Mouse (Mus musculus): Measurements from ENCODE around the gene Ubac2. TPM values are rescaled to one million over a fixed set of nuclear protein-coding genes. Genes with fewer than 3 reads are reported as not detected.

The Ubac2 gene
- polyA plus RNA-seq, 1 experiment from 2014 or later = 72.9 TPM

DNA sequence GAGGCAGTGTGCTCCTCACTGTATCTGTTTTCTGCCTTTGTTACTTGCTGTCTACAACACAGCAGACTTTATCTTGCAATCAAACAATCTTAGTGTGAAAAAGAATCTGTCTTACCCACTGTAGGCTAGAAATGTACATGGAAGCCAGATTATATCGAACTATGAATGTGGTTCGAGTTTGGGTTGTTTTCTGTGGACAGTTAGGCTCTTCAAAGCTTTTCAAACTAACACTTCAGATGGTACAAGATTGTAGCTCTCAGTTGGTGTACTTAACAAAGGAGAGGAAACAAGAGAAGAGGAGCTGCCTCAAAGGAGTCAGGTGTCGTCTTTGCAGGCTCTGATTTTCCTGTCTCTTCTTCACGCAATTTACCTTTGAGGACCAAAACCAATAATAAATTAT, 109.3 kb downstream of the Ubac2 start:
- WGBS = 90% methylated on average over 4 of the region's 4 CpGs
- no peaks in the 10 kb centered on the region for H3K4me1 ChIP-seq (replicated peaks; ENCODE audit: control insufficient read depth, insufficient read depth, low read length)
- no peaks in the 10 kb centered on the region for H3K27me3 ChIP-seq (ENCODE audit: control insufficient read depth, insufficient read depth, low read length)
- no peaks in the 10 kb centered on the region for H3K36me3 ChIP-seq (ENCODE audit: control insufficient read depth, insufficient read depth, low read length)
- ATAC-seq (replicated peaks; ENCODE audit: low FRiP score) = no peak
- no peak overlapping the region for H3K4me3 ChIP-seq (ENCODE audit: low read depth, low read length)
- no peak overlapping the region for H3K9ac ChIP-seq (ENCODE audit: low read length)
- no peak overlapping the region for H3K27ac ChIP-seq (ENCODE audit: low read depth, low read length)
- no peak overlapping the region for H3K4me2 ChIP-seq (ENCODE audit: low read depth, low read length, severe bottlenecking)
- DNase-seq (ENCODE audit: low spot score) = no peak
- no peaks in the 10 kb centered on the region for H3K9me3 ChIP-seq (ENCODE audit: control insufficient read depth, low read length)

DNA sequence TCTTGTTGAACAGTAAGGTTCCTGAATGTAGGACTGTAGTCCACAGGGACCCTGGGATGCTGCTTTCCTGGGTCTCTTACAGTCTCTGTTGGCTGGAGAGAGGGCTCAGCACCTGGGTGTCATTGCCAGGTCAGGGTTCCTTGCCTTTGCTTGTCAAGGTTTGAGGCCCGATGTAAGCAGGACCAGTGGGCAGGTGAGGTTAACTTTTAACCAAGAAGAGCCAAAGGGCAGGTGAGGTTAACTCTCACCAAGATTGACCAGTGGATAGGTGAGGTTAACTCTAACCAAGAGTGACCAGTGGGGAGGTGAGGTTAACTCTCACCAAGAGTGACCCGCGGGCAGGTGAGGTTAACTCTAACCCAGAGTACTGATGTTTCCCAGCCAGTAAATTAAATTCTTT, 110.9 kb downstream of the Ubac2 start:
- H3K4me1 ChIP-seq (replicated peaks; ENCODE audit: control insufficient read depth, insufficient read depth, low read length) = no peaks in the 10 kb centered on the region
- H3K9ac ChIP-seq (ENCODE audit: low read length) = no peak overlapping the region
- H3K27me3 ChIP-seq (ENCODE audit: control insufficient read depth, insufficient read depth, low read length) = no peaks in the 10 kb centered on the region
- H3K9me3 ChIP-seq (ENCODE audit: control insufficient read depth, low read length) = no peaks in the 10 kb centered on the region
- ATAC-seq (replicated peaks; ENCODE audit: low FRiP score) = no peak
- no peak for DNase-seq (ENCODE audit: low spot score)
- H3K4me2 ChIP-seq (ENCODE audit: low read depth, low read length, severe bottlenecking) = no peak overlapping the region
- no peak overlapping the region for H3K4me3 ChIP-seq (ENCODE audit: low read depth, low read length)
- H3K36me3 ChIP-seq (ENCODE audit: control insufficient read depth, insufficient read depth, low read length) = no peaks in the 10 kb centered on the region
- no peak overlapping the region for H3K27ac ChIP-seq (ENCODE audit: low read depth, low read length)
- 97% methylated on average over 3 of the region's 3 CpGs for WGBS

DNA sequence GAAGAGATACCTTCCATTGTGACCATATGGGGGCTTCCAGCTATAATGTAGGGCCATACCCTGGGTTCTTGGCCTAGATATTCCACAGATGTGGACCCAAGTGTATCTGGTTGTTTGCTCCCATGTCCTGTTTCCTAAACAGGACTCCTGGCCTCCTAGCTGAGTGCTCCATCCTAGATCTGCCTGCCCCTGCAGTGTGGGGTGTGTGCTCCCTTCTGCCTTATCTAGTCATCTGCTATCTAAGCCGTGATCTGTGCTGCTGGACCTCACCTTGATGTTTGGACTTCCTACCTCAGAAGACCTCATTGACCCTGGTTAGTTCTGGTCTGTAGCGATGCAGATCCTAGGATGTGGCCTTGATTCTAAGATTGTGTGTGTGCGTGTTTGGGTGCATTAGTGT, 111.4 kb downstream of the Ubac2 start:
- Histone ChIP-seq H3K4me2 (ENCODE audit: low read depth, low read length, severe bottlenecking) (no peak overlapping the region), H3K4me1 (replicated peaks; ENCODE audit: control insufficient read depth, insufficient read depth, low read length) (no peaks in the 10 kb centered on the region), H3K9ac (ENCODE audit: low read length) (no peak overlapping the region), H3K27ac (ENCODE audit: low read depth, low read length) (no peak overlapping the region), H3K27me3 (ENCODE audit: control insufficient read depth, insufficient read depth, low read length) (no peaks in the 10 kb centered on the region), H3K9me3 (ENCODE audit: control insufficient read depth, low read length) (no peaks in the 10 kb centered on the region), H3K36me3 (ENCODE audit: control insufficient read depth, insufficient read depth, low read length) (no peaks in the 10 kb centered on the region), H3K4me3 (ENCODE audit: low read depth, low read length) (no peak overlapping the region)
- DNase-seq (ENCODE audit: low spot score) (no peak), ATAC-seq (replicated peaks; ENCODE audit: low FRiP score) (no peak)
- WGBS = 93% methylated on average over 3 of the region's 3 CpGs

DNA sequence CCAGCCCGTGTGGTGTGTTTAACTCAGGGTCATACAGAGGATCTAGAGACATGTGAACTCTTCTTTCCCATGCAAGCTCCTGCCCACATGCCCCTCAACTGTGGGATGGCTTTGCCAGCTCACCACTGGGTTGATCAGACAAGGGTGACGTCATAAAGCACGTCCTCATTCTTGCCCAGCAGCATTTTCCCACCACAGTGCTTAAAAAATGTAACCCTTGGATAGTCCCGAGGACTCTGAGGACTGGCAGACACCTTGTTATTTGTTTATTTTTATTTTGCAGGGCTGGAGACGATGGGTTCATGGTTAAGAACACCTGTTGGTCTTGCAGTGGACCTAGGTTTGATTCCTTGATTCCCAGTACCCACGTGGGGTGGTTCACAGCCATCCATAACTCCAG, 112.5 kb downstream of the Ubac2 start:
- H3K4me3 ChIP-seq (ENCODE audit: low read depth, low read length) = no peak overlapping the region
- H3K9me3 ChIP-seq (ENCODE audit: control insufficient read depth, low read length) = no peaks in the 10 kb centered on the region
- H3K27me3 ChIP-seq (ENCODE audit: control insufficient read depth, insufficient read depth, low read length) = no peaks in the 10 kb centered on the region
- DNase-seq (ENCODE audit: low spot score) = no peak
- no peak overlapping the region for H3K9ac ChIP-seq (ENCODE audit: low read length)
- no peaks in the 10 kb centered on the region for H3K36me3 ChIP-seq (ENCODE audit: control insufficient read depth, insufficient read depth, low read length)
- H3K4me2 ChIP-seq (ENCODE audit: low read depth, low read length, severe bottlenecking) = no peak overlapping the region
- 87% methylated on average over 6 of the region's 6 CpGs for WGBS
- no peak overlapping the region for H3K27ac ChIP-seq (ENCODE audit: low read depth, low read length)
- H3K4me1 ChIP-seq (replicated peaks; ENCODE audit: control insufficient read depth, insufficient read depth, low read length) = no peaks in the 10 kb centered on the region
- ATAC-seq (replicated peaks; ENCODE audit: low FRiP score) = no peak

DNA sequence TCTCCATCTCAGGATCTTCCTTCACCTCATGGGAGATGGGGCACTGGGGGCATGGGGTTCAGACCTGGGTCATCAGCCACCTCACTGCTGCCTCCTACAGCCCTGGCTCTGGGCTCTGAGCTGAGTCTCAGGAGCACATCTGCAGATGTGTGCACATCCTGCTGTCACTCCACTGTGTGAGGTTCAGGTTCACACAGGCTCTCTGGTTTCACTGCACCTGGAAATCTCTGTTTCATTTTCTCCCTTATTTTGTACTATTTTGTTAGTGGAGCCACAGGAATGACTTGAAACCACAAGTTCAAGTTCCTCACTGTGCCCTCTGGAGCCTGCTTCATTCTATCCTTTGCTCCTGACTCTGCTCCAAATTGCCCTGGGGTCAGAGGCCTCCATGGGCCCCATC, 113.5 kb downstream of the Ubac2 start:
- H3K4me1 ChIP-seq (replicated peaks; ENCODE audit: control insufficient read depth, insufficient read depth, low read length) = no peaks in the 10 kb centered on the region
- DNase-seq (ENCODE audit: low spot score) (no peak), ATAC-seq (replicated peaks; ENCODE audit: low FRiP score) (no peak)
- H3K27me3 ChIP-seq (ENCODE audit: control insufficient read depth, insufficient read depth, low read length) = no peaks in the 10 kb centered on the region
- H3K36me3 ChIP-seq (ENCODE audit: control insufficient read depth, insufficient read depth, low read length) = no peaks in the 10 kb centered on the region
- H3K9me3 ChIP-seq (ENCODE audit: control insufficient read depth, low read length) = no peaks in the 10 kb centered on the region
- no peak overlapping the region for H3K4me3 ChIP-seq (ENCODE audit: low read depth, low read length)
- no peak overlapping the region for H3K4me2 ChIP-seq (ENCODE audit: low read depth, low read length, severe bottlenecking)
- H3K9ac ChIP-seq (ENCODE audit: low read length) = no peak overlapping the region
- H3K27ac ChIP-seq (ENCODE audit: low read depth, low read length) = no peak overlapping the region

DNA sequence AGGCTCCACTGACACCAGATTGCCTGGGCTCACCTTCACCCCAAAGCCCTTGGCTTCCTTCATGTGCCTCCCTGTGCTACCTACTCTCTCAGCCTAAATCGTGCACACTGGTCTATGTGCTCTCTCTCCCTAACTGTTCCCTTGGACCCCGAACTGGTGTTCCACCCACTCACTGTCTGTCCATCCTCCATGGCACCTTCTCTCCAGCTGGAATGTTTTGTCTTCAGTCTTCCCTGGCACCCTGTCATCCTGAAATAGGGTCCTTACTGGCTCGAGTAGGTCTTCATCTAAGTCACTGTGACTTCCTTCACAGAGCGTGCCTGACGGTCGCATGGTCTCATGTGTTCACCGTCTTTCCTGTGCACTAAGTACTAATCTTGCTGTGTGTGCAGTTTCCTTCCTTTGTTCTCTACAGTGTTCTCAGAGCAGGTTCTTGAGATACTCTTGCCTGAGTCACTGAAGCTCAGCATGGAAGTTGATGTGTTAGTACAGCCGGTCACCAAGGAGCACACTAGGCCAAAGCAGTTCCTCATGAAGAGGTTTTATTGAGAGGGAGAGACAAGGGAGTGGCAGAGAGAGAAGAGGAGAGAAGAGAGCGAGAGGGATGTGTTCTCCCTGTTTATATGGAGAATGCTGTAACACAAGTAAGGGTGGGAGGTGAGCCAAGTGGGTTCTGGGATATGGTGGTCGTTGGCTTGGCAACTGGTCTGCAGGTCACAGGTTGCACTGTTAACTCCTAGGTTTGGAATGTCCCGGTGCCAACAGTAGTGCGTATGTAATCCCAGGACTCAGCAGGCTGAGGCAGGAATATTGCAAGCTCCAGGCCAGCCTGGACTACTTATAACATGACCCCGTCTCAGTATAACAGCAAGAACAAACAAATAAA, 114.2 kb downstream of the Ubac2 start:
- whole genome bisulfite sequencing = 90% methylated on average over 13 of the region's 13 CpGs

DNA sequence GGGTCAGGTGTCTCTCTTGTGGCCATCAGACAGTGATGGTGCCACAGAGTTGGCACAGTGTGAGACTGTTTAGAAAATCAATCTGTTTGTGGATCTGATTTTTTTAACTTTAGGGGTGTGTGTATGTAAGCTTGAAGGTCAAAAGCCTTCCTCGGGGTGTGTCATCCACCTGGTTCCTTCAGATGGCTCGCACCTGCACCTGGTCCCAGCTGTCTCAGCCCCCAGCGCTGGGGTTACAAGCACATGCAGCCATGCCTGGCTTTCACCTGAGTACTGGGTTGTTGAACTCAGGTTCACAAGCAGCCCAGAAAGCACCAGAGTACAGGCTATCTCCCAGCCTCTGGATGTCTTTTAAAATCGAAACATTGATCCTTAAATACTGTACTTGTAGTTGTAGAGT, 115.2 kb downstream of the Ubac2 start:
- no peak overlapping the region for H3K9ac ChIP-seq (ENCODE audit: low read length)
- WGBS = 95% methylated on average over 4 of the region's 4 CpGs
- DNase-seq (ENCODE audit: low spot score) = no peak

More for the DNA sequence above, 114.2 kb downstream of the Ubac2 start:
- Histone ChIP-seq H3K4me1 (replicated peaks; ENCODE audit: control insufficient read depth, insufficient read depth, low read length) (no peaks in the 10 kb centered on the region), H3K27me3 (ENCODE audit: control insufficient read depth, insufficient read depth, low read length) (no peaks in the 10 kb centered on the region), H3K9ac (ENCODE audit: low read length) (no peak overlapping the region), H3K4me2 (ENCODE audit: low read depth, low read length, severe bottlenecking) (no peak overlapping the region), H3K36me3 (ENCODE audit: control insufficient read depth, insufficient read depth, low read length) (no peaks in the 10 kb centered on the region), H3K27ac (ENCODE audit: low read depth, low read length) (no peak overlapping the region), H3K9me3 (ENCODE audit: control insufficient read depth, low read length) (no peaks in the 10 kb centered on the region), H3K4me3 (ENCODE audit: low read depth, low read length) (no peak overlapping the region)
- ATAC-seq (replicated peaks; ENCODE audit: low FRiP score) = no peak
- no peak for DNase-seq (ENCODE audit: low spot score)

DNA sequence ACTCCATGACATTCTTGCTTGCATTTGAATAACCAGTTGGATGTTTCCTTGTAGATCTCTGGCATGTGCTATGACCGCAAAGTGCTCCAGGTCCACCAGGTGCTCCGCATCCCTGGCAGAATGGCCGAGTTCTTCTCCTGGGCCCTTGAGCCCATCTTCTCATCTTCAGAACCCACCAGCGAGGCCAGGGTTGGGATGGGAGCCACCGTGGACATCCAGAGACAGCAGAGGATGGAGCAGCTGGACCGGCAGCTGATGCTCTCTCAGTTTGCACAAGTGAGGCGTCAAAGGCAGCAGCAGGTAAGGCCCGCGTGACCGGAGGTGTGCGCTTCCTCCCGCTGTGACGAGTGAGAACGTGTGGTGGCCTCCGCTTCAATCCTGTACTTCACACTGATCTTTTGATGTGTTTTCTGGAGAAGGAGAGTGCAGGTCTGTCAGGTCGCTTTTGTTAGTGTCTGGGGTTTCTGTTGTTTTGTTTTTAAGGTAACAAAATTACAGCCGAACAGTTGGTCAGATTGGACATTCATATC, 115.8 kb downstream of the Ubac2 start:
- no peaks in the 10 kb centered on the region for H3K36me3 ChIP-seq (ENCODE audit: control insufficient read depth, insufficient read depth, low read length)
- 94% methylated on average over 17 of the region's 17 CpGs for WGBS
- no peaks in the 10 kb centered on the region for H3K4me1 ChIP-seq (replicated peaks; ENCODE audit: control insufficient read depth, insufficient read depth, low read length)

More for the DNA sequence above, 115.2 kb downstream of the Ubac2 start:
- ATAC-seq (replicated peaks; ENCODE audit: low FRiP score) = no peak
- H3K4me2 ChIP-seq (ENCODE audit: low read depth, low read length, severe bottlenecking) = no peak overlapping the region
- H3K4me3 ChIP-seq (ENCODE audit: low read depth, low read length) = no peak overlapping the region
- H3K4me1 ChIP-seq (replicated peaks; ENCODE audit: control insufficient read depth, insufficient read depth, low read length) = no peaks in the 10 kb centered on the region
- H3K9me3 ChIP-seq (ENCODE audit: control insufficient read depth, low read length) = no peaks in the 10 kb centered on the region
- no peak overlapping the region for H3K27ac ChIP-seq (ENCODE audit: low read depth, low read length)
- H3K36me3 ChIP-seq (ENCODE audit: control insufficient read depth, insufficient read depth, low read length) = no peaks in the 10 kb centered on the region
- no peaks in the 10 kb centered on the region for H3K27me3 ChIP-seq (ENCODE audit: control insufficient read depth, insufficient read depth, low read length)

More for the DNA sequence above, 115.8 kb downstream of the Ubac2 start:
- no peak overlapping the region for H3K9ac ChIP-seq (ENCODE audit: low read length)
- no peaks in the 10 kb centered on the region for H3K27me3 ChIP-seq (ENCODE audit: control insufficient read depth, insufficient read depth, low read length)
- no peak overlapping the region for H3K4me2 ChIP-seq (ENCODE audit: low read depth, low read length, severe bottlenecking)
- DNase-seq (ENCODE audit: low spot score) (no peak), ATAC-seq (replicated peaks; ENCODE audit: low FRiP score) (no peak)
- no peaks in the 10 kb centered on the region for H3K9me3 ChIP-seq (ENCODE audit: control insufficient read depth, low read length)
- H3K4me3 ChIP-seq (ENCODE audit: low read depth, low read length) = no peak overlapping the region
- H3K27ac ChIP-seq (ENCODE audit: low read depth, low read length) = no peak overlapping the region

Measured in forebrain, embryonic 11.5 days (tissue).